Mouse (Mus musculus) myocyte (in vitro differentiated cells): Measurements from ENCODE around the gene Tspan18. TPM values are rescaled to one million over a fixed set of nuclear protein-coding genes. Genes with fewer than 3 reads are reported as not detected.

ENCODE experiments used
- H3K27me3 ChIP-seq: one replicate; pipeline ENCODE4 v1.6.1; 2011; ENCODE audit not compliant: control insufficient read depth, insufficient read depth, insufficient read length
- H3K36me3 ChIP-seq: one replicate; pipeline ENCODE4 v1.6.1; 2011; ENCODE audit not compliant: control insufficient read depth, insufficient read depth
- H3K4me2 ChIP-seq: one replicate; pipeline ENCODE4 v1.6.1; 2011; ENCODE audit warnings: low read depth, control low read depth
- H3K4me3 ChIP-seq: one replicate; pipeline ENCODE4 v1.5.1; 2011; ENCODE audit warnings: mild to moderate bottlenecking, control low read depth, moderate library complexity
- H3K79me2 ChIP-seq: one replicate; pipeline ENCODE4 v1.6.1; 2011; ENCODE audit not compliant: control insufficient read depth, insufficient read depth
- H3ac ChIP-seq: one replicate; pipeline ENCODE4 v1.6.1; 2011; ENCODE audit not compliant: control insufficient read depth, insufficient read length
- CEBPB ChIP-seq: IDR thresholded peaks from 2 replicates; pipeline ENCODE4 v1.6.1; 2011; ENCODE audit warnings: mild to moderate bottlenecking, moderate library complexity; ENCODE audit not compliant: poor library complexity, insufficient read depth, severe bottlenecking
- E2F4 ChIP-seq: IDR thresholded peaks from one replicate; pipeline ENCODE4 v1.6.1; 2011; ENCODE audit warnings: mild to moderate bottlenecking, control low read depth, moderate library complexity; ENCODE audit not compliant: insufficient read depth
- MAX ChIP-seq: IDR thresholded peaks from one replicate; pipeline ENCODE4 v1.6.1; 2011; ENCODE audit warnings: low read depth, mild to moderate bottlenecking, control low read depth
- MYOD1 ChIP-seq, 3 experiments: IDR thresholded peaks; one replicate each; pipeline ENCODE4 v1.6.1; 2011; ENCODE audit warnings: control low read depth in 2 of 3, low read depth in 2 of 3, mild to moderate bottlenecking in 2 of 3, moderate library complexity in 1 of 3; ENCODE audit not compliant: insufficient read length in 2 of 3, control insufficient read depth in 1 of 3
- MYOG ChIP-seq, 3 experiments: IDR thresholded peaks; one replicate each; pipeline ENCODE4 v1.6.1; 2011; ENCODE audit warnings: control low read depth in 2 of 3, low read depth in 2 of 3, mild to moderate bottlenecking in 2 of 3; ENCODE audit not compliant: insufficient read length in 2 of 3, control insufficient read depth in 1 of 3, insufficient read depth in 1 of 3
- POLR2A ChIP-seq: IDR thresholded peaks from one replicate; pipeline ENCODE4 v1.6.1; 2011; ENCODE audit warnings: low read depth, mild to moderate bottlenecking, control low read depth, moderate library complexity; ENCODE audit not compliant: insufficient read length
- POLR2AphosphoS2 ChIP-seq: IDR thresholded peaks from one replicate; pipeline ENCODE4 v1.6.1; 2011; ENCODE audit warnings: low read depth, control low read depth; ENCODE audit not compliant: insufficient read length
- REST ChIP-seq: IDR thresholded peaks from one replicate; pipeline ENCODE4 v1.6.1; 2011; ENCODE audit warnings: mild to moderate bottlenecking, control low read depth, moderate library complexity; ENCODE audit not compliant: insufficient read depth, insufficient read length
- SRF ChIP-seq: IDR thresholded peaks from one replicate; pipeline ENCODE4 v1.6.1; 2011; ENCODE audit warnings: low read depth; ENCODE audit not compliant: control insufficient read depth, insufficient read length
- TCF12 ChIP-seq: IDR thresholded peaks from one replicate; pipeline ENCODE4 v1.6.1; 2011; ENCODE audit warnings: mild to moderate bottlenecking, control low read depth; ENCODE audit not compliant: poor library complexity, insufficient read depth, severe bottlenecking
- TCF3 ChIP-seq: IDR thresholded peaks from one replicate; pipeline ENCODE4 v1.6.1; 2011; ENCODE audit warnings: low read depth, control low read depth; ENCODE audit not compliant: insufficient read length
- USF1 ChIP-seq: IDR thresholded peaks from one replicate; pipeline ENCODE4 v1.6.1; 2011; ENCODE audit warnings: low read depth, mild to moderate bottlenecking, control low read depth, moderate library complexity
- polyA plus RNA-seq: library from polyadenylated mRNA; unstranded; fragments of >200 nt; fragmentation: generic; extraction: Trizol; gene quantifications from one replicate; pipeline ENCODE4 v1.2.1, GENCODE M21; 2012; ENCODE audit warnings: missing spikeins

Tspan18 gene
- polyA plus RNA-seq, 1 experiment, result 0.02 TPM

DNA sequence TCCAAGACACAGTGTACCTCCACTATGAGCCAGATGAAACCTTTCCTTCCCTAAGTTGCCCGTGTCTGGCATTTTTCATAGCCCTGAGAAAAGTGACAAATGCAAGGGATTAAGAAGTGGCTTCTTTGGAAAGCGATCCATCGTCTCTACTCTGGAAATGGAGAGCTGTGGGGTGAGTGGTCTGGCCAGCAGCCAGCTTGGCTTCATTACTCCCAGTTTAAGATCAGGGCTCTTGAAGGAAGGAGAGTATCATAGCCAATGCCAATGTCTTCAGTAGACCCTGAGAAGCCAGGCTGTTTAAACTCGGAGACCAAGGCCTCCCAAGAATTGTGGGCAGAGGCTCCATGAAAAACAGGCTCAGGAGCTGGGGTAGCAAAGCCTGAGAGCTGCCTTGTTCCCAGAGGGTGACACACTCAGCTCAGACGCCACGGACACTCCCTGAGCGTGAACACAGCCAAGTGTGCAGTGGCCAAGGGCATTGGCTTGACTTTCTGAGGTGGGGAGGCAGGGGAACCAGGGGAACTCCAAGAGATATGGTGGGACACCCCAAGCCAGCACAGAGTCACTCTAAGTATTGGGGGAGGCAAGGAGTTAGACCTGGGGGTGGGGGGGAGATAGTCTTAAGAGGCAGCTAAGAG is 115.8 kb downstream of the Tspan18 start:
- no peak for TF ChIP-seq TCF3
- TF ChIP-seq E2F4, result no peak
- TF ChIP-seq SRF, result no peak
- no peak for TF ChIP-seq MYOG (IDR thresholded peaks at IDR 0.05; ENCODE audit: control insufficient read depth in 1 of 3, insufficient read depth in 1 of 3, insufficient read length in 2 of 3, low read depth in 2 of 3)
- TF ChIP-seq REST, result no peak
- TF ChIP-seq MAX, result no peak
- TF ChIP-seq USF1, result no peak
- no peak for TF ChIP-seq TCF12
- no peak for TF ChIP-seq POLR2AphosphoS2
- no peak for TF ChIP-seq POLR2A
- TF ChIP-seq MYOD1 (IDR thresholded peaks at IDR 0.05; ENCODE audit: control insufficient read depth in 1 of 3, insufficient read length in 2 of 3, low read depth in 2 of 3), result no peak
- TF ChIP-seq CEBPB, result no peak
- H3K4me2 ChIP-seq, result no peak overlapping the region
- H3ac ChIP-seq, result no peak overlapping the region
- H3K4me3 ChIP-seq, result no peak overlapping the region
- no peaks in the 10 kb centered on the region for H3K36me3 ChIP-seq
- peaks cover 70% of the 10 kb centered on the region for H3K27me3 ChIP-seq
- H3K79me2 ChIP-seq, result no peaks in the 10 kb centered on the region

DNA sequence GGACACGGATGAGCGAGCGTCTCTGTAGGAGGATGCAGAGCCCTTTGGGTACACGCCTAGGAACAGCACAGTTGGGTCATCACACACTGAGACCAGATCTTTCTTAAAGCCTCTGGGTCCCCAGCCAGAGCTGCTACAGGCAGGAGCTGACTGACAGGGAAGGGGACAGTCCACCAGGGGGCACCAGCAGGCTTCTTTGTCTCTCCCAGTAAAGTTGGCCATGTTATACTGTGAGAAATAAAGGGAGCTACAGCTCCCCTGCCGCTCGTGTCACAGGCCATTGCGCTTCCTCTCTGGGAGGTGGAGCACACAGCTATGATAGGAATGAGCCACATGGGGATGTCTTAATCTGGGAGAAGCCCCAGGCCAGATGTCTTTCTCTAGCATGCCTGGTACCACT is 117.3 kb downstream of the Tspan18 start:
- H3K27me3 ChIP-seq, result peaks cover 56% of the 10 kb centered on the region
- TF ChIP-seq MYOD1 (IDR thresholded peaks at IDR 0.05; ENCODE audit: control insufficient read depth in 1 of 3, insufficient read length in 2 of 3, low read depth in 2 of 3) (no peak), E2F4 (no peak), USF1 (no peak), POLR2A (no peak), SRF (no peak), TCF12 (no peak), MAX (no peak), MYOG (IDR thresholded peaks at IDR 0.05; ENCODE audit: control insufficient read depth in 1 of 3, insufficient read depth in 1 of 3, insufficient read length in 2 of 3, low read depth in 2 of 3) (no peak), TCF3 (no peak), REST (no peak), CEBPB (no peak)

GRCm38 (mm10) chr2:93215790-93216189 is 118.5 kb downstream of the Tspan18 start:
- no peak overlapping the region for H3ac ChIP-seq
- no peak overlapping the region for H3K4me3 ChIP-seq
- TF ChIP-seq MYOG (IDR thresholded peaks at IDR 0.05; ENCODE audit: control insufficient read depth in 1 of 3, insufficient read depth in 1 of 3, insufficient read length in 2 of 3, low read depth in 2 of 3), result no peak
- no peak overlapping the region for H3K4me2 ChIP-seq
- H3K36me3 ChIP-seq, result no peaks in the 10 kb centered on the region
- no peaks in the 10 kb centered on the region for H3K79me2 ChIP-seq
- H3K27me3 ChIP-seq, result peaks cover 53% of the 10 kb centered on the region

More for the DNA sequence above, 117.3 kb downstream of the Tspan18 start:
- Histone ChIP-seq H3K4me2 (no peak overlapping the region), H3K36me3 (no peaks in the 10 kb centered on the region), H3ac (no peak overlapping the region), H3K4me3 (no peak overlapping the region), H3K79me2 (no peaks in the 10 kb centered on the region)

DNA sequence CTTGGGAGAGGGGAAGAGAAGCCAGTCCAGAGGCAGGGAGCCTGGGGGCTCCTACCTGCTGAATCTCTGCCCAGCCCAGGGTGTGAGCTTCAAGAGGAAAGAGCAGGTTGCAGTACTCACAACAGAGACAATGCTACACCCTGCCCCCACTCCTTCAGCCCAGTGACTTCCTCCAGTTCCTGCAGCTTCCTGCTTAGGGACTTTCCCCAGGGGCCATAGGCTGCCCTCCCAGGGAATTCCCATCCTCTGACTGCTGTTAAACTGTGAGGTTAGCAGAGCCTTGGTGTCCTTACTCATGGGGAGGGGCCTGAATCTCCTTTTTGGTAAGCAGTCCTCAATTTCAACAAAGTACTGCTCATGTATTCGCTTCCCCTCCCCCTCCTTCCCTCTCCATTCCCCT is 120.1 kb downstream of the Tspan18 start:
- Histone ChIP-seq H3K27me3 (peaks cover 57% of the 10 kb centered on the region), H3K79me2 (no peaks in the 10 kb centered on the region), H3K4me3 (no peak overlapping the region), H3K4me2 (no peak overlapping the region), H3K36me3 (no peaks in the 10 kb centered on the region), H3ac (no peak overlapping the region)
- TF ChIP-seq CEBPB (no peak), USF1 (no peak), POLR2A (no peak), MYOD1 (IDR thresholded peaks at IDR 0.05; ENCODE audit: control insufficient read depth in 1 of 3, insufficient read length in 2 of 3, low read depth in 2 of 3) (no peak)

- no peaks in the 10 kb centered on the region for H3K79me2 ChIP-seq
- no peak overlapping the region for H3K4me3 ChIP-seq
- H3ac ChIP-seq, result no peak overlapping the region
- TF ChIP-seq SRF, result no peak
- TF ChIP-seq POLR2AphosphoS2, result no peak
- no peaks in the 10 kb centered on the region for H3K36me3 ChIP-seq
- peaks cover 50% of the 10 kb centered on the region for H3K27me3 ChIP-seq
- H3K4me2 ChIP-seq, result no peak overlapping the region
These were observed 121.4 kb downstream of the Tspan18 start for GRCm38 (mm10) chr2:93212865-93213264.

DNA sequence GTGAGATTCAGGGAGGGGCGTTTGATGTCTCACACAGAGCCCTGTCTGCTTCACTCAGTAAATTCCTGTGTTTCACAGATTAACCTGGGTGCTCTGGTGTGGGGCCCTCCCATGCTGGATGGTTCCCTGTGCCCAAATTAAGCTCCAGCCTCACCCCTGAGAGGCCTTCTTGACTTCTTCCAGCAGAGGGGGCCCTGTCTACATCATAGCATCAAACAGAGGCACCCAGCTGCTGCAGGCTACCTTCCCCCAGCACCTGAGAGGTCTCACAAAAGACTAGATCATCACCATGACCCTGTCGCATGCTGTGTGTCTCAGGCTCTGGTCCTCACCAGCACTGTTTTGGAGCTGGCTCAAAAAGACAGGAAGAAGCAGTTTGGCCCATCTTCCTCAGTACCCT is 121.9 kb downstream of the Tspan18 start:
- Histone ChIP-seq H3K4me2 (no peak overlapping the region), H3K79me2 (no peaks in the 10 kb centered on the region), H3K27me3 (peaks cover 50% of the 10 kb centered on the region), H3ac (no peak overlapping the region), H3K4me3 (no peak overlapping the region), H3K36me3 (no peaks in the 10 kb centered on the region)
- TF ChIP-seq MYOG (IDR thresholded peaks at IDR 0.05; ENCODE audit: control insufficient read depth in 1 of 3, insufficient read depth in 1 of 3, insufficient read length in 2 of 3, low read depth in 2 of 3) (no peak), POLR2A (no peak), TCF12 (no peak), MYOD1 (IDR thresholded peaks at IDR 0.05; ENCODE audit: control insufficient read depth in 1 of 3, insufficient read length in 2 of 3, low read depth in 2 of 3) (no peak), E2F4 (no peak), MAX (no peak), REST (no peak), USF1 (no peak), CEBPB (no peak), SRF (no peak), TCF3 (no peak), POLR2AphosphoS2 (no peak)
